Mouse (Mus musculus): ENCODE results near the gene Hnrnpab. TPM values are rescaled to one million over a fixed set of nuclear protein-coding genes. Genes with fewer than 3 reads are reported as not detected.

The Hnrnpab gene
- polyA plus RNA-seq, 1 experiment from 2014 or later = 421 TPM

- H3K27me3 ChIP-seq = no peaks in the 10 kb centered on the region
- H3K9ac ChIP-seq = peak overlapping the region; percentile 81
- peak overlapping the region; percentile 89 for H3K4me2 ChIP-seq
- peaks cover 29% of the 10 kb centered on the region for H3K4me1 ChIP-seq (replicated peaks)
- peak overlapping the region; percentile 66 for H3K4me3 ChIP-seq
- whole genome bisulfite sequencing = 13% methylated on average over 9 of the region's 9 CpGs
- peaks cover 32% of the 10 kb centered on the region for H3K36me3 ChIP-seq
- peak overlapping the region; percentile 96 for H3K27ac ChIP-seq (replicated peaks)
- H3K9me3 ChIP-seq = no peaks in the 10 kb centered on the region
- ATAC-seq (ENCODE audit: low read depth) = peak; percentile 51
Observed at GRCm38 (mm10) chr11:51584057-51584430, 22.6 kb downstream of the Hnrnpab start.

- H3K4me3 ChIP-seq = no peak overlapping the region
- H3K9me3 ChIP-seq = no peaks in the 10 kb centered on the region
- no peak overlapping the region for H3K4me2 ChIP-seq
- peaks cover 18% of the 10 kb centered on the region for H3K36me3 ChIP-seq
- no peaks in the 10 kb centered on the region for H3K27me3 ChIP-seq
- H3K9ac ChIP-seq = no peak overlapping the region
- WGBS = 25% methylated on average over 8 of the region's 8 CpGs
- peaks cover 29% of the 10 kb centered on the region for H3K4me1 ChIP-seq (replicated peaks)
- H3K27ac ChIP-seq (replicated peaks) = no peak overlapping the region
- no peak for ATAC-seq (ENCODE audit: low read depth)
Observed at GRCm38 (mm10) chr11:51582713-51583112, 23.9 kb downstream of the Hnrnpab start.

DNA sequence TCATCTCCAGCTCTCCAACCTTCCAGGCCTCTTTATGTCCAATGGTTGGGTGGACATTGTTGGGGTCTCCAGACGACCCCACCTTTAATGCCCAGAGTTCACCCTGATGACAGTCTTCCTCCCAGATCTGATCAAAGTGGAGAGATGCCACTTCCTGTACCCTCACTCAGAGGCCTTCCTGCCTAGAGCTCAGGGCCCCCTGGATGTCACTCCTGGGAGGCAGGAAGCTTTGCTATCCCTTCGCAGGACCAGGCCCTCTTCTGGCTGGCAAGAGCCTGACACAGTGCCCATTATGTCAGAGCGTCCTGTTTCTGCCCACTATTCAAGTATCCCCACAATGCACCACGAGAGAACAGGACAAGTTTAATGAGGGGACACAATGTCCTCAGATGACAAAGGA lies 27.6 kb downstream of the Hnrnpab start:
- Histone ChIP-seq H3K4me3 (no peak overlapping the region), H3K9ac (no peak overlapping the region)
- WGBS = 73% methylated on average over 4 of the region's 4 CpGs

DNA sequence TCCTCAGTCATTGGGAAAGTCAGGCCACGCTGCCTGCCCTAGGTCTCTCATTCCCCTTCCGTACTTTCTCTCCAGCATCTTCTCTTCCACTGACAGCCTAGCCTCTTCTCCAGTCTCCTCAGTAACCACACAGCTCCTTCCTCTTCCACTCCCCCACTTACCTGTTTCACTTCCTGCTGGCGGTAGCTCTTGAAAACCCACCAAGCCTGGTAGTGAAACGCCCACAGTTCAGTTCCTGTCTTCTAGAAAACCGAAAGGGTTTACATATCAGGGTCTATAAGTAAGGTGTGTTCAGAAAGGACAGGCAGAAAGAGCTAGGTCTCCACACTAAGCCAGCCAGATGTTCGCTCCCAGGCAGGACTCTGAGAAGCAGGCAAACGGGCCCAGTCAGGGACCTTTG lies 29.1 kb downstream of the Hnrnpab start:
- Histone ChIP-seq H3K4me3 (no peak overlapping the region), H3K27ac (replicated peaks) (no peak overlapping the region), H3K9ac (no peak overlapping the region), H3K27me3 (no peaks in the 10 kb centered on the region), H3K4me1 (replicated peaks) (peaks cover 11% of the 10 kb centered on the region), H3K4me2 (no peak overlapping the region), H3K9me3 (no peaks in the 10 kb centered on the region), H3K36me3 (no peaks in the 10 kb centered on the region)
- no peak for ATAC-seq (ENCODE audit: low read depth)
- WGBS = 87% methylated on average over 7 of the region's 7 CpGs

More for the DNA sequence above, 27.6 kb downstream of the Hnrnpab start:
- H3K27ac ChIP-seq (replicated peaks) = no peak overlapping the region
- no peak for ATAC-seq (ENCODE audit: low read depth)
- peaks cover 19% of the 10 kb centered on the region for H3K4me1 ChIP-seq (replicated peaks)
- H3K36me3 ChIP-seq = no peaks in the 10 kb centered on the region
- no peaks in the 10 kb centered on the region for H3K9me3 ChIP-seq
- H3K4me2 ChIP-seq = no peak overlapping the region
- H3K27me3 ChIP-seq = no peaks in the 10 kb centered on the region

GRCm38 (mm10) chr11:51576454-51576853 lies 30.2 kb downstream of the Hnrnpab start:
- H3K4me1 ChIP-seq (replicated peaks) = peaks cover 15% of the 10 kb centered on the region
- ATAC-seq (ENCODE audit: low read depth) = no peak
- no peaks in the 10 kb centered on the region for H3K36me3 ChIP-seq
- H3K4me2 ChIP-seq = no peak overlapping the region
- H3K27me3 ChIP-seq = no peaks in the 10 kb centered on the region
- no peak overlapping the region for H3K4me3 ChIP-seq
- no peak overlapping the region; the same call in 1 of the 2 replicates for H3K9ac ChIP-seq
- no peaks in the 10 kb centered on the region for H3K9me3 ChIP-seq
- no peak overlapping the region for H3K27ac ChIP-seq (replicated peaks)
- WGBS = 60% methylated on average over 4 of the region's 4 CpGs

GRCm38 (mm10) chr11:51568801-51569200 lies 37.8 kb downstream of the Hnrnpab start:
- Histone ChIP-seq H3K4me2 (no peak overlapping the region), H3K4me3 (no peak overlapping the region), H3K27ac (replicated peaks) (no peak overlapping the region), H3K27me3 (no peaks in the 10 kb centered on the region), H3K9me3 (0 out of 2 replicates have a peak, but pooled peaks cover 4% of the 10 kb centered on the region), H3K9ac (no peak overlapping the region), H3K4me1 (replicated peaks) (0 out of 2 replicates have a peak, but pooled peaks cover 4% of the 10 kb centered on the region), H3K36me3 (no peaks in the 10 kb centered on the region)
- ATAC-seq (ENCODE audit: low read depth) = no peak
- 91% methylated on average over 4 of the region's 4 CpGs for WGBS

DNA sequence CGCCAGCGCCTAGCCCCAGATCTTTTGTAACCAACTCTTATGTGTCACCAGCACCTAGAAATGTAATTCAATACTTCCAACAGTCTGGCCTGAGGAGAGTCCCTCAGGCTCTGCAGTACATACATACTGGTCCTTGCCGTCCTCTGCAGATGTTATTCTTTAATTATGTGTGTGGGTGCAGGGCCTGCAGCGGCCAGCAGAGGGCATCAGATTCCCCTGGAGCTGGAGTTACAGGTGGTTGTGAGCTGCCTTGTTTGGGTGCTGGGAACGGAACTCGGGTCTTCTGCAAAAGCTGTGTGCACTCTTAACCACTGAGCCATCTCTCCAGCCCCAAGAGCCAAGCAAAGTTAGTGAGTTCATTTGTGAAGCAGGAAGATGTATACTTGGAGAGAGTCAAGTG lies 40.7 kb downstream of the Hnrnpab start:
- Histone ChIP-seq H3K4me2 (no peak overlapping the region), H3K9ac (no peak overlapping the region), H3K9me3 (0 out of 2 replicates have a peak, but pooled peaks cover 4% of the 10 kb centered on the region), H3K4me1 (replicated peaks) (no peaks in the 10 kb centered on the region), H3K27me3 (no peaks in the 10 kb centered on the region), H3K4me3 (no peak overlapping the region), H3K36me3 (no peaks in the 10 kb centered on the region), H3K27ac (replicated peaks) (no peak overlapping the region)
- ATAC-seq (ENCODE audit: low read depth) = no peak
- 88% methylated on average over 6 of the region's 6 CpGs for WGBS

DNA sequence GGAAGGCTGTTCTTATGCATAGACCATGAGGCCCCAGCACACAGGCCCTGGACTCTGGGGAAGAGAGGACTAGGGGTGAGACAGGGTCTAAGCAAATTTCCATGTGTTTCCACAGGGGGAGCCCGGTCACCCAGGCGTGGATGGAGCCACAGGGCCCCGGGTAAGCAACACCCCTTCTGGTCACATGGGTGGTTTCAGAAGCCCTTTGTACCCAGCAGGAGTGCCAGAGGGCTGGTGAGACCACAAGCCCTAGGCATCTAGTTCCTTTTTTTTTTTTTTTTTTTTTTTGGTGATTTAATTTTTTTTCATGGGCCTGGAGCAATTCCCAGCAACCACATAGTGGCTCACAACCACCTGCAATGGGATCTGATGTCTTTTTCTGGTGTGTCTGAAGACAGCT lies 41.6 kb downstream of the Hnrnpab start:
- ATAC-seq (ENCODE audit: low read depth) = no peak
- Histone ChIP-seq H3K9me3 (0 out of 2 replicates have a peak, but pooled peaks cover 4% of the 10 kb centered on the region), H3K9ac (no peak overlapping the region), H3K36me3 (no peaks in the 10 kb centered on the region), H3K27me3 (no peaks in the 10 kb centered on the region), H3K4me1 (replicated peaks) (no peaks in the 10 kb centered on the region), H3K4me2 (no peak overlapping the region), H3K4me3 (no peak overlapping the region), H3K27ac (replicated peaks) (no peak overlapping the region)
- 46% methylated on average over 3 of the region's 3 CpGs for WGBS

DNA sequence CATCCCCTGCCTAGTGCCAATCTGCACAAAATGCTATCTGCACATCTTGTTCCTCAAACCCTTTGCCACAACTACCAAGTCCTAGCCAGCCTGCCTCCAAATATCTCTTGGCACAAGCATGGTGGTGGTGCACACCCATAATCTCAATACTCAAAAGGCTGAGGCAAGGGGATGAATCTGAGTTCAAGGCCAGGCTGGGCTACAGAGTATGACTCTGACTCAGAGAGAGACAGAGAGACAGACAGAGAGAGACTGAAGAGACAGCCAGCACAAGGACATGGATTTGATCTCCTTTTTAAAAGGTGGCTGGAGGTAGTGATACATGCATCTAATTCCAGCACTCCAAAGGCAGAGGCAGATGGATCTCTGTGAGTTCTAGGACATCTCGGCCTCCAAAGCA lies 43.4 kb downstream of the Hnrnpab start:
- WGBS = 87% methylated on average over 1 of the region's 1 CpGs
- Histone ChIP-seq H3K27ac (replicated peaks) (no peak overlapping the region), H3K4me1 (replicated peaks) (no peaks in the 10 kb centered on the region), H3K4me3 (no peak overlapping the region), H3K27me3 (no peaks in the 10 kb centered on the region), H3K4me2 (no peak overlapping the region), H3K9ac (no peak overlapping the region), H3K9me3 (0 out of 2 replicates have a peak, but pooled peaks cover 4% of the 10 kb centered on the region), H3K36me3 (no peaks in the 10 kb centered on the region)
- no peak for ATAC-seq (ENCODE audit: low read depth)

DNA sequence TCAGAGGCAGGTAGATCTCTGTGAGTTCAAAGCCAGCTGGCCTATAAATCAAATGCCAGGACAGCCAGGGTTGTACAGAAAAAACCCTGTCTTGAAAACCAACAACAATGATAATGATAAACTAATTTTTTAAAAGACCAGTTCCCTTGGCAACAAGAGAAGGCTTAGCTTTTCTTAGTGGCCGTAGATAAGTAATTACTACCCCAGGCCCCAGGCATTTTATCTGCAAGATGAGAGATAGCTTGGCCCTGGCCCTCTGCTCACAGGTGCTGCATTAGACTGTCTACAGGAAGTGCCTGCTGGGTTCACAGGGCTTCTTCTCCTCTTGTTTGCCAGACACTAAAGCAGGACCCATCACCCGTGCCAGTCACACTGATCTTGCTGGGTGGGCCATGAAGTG lies 51.6 kb downstream of the Hnrnpab start:
- Histone ChIP-seq H3K27ac (replicated peaks) (no peak overlapping the region), H3K4me2 (no peak overlapping the region), H3K36me3 (no peaks in the 10 kb centered on the region), H3K27me3 (no peaks in the 10 kb centered on the region), H3K4me3 (no peak overlapping the region), H3K4me1 (replicated peaks) (0 out of 2 replicates have a peak, but pooled peaks cover 13% of the 10 kb centered on the region), H3K9ac (no peak overlapping the region), H3K9me3 (no peaks in the 10 kb centered on the region)
- WGBS = 54% methylated on average over 2 of the region's 2 CpGs
- ATAC-seq (ENCODE audit: low read depth) = no peak

DNA sequence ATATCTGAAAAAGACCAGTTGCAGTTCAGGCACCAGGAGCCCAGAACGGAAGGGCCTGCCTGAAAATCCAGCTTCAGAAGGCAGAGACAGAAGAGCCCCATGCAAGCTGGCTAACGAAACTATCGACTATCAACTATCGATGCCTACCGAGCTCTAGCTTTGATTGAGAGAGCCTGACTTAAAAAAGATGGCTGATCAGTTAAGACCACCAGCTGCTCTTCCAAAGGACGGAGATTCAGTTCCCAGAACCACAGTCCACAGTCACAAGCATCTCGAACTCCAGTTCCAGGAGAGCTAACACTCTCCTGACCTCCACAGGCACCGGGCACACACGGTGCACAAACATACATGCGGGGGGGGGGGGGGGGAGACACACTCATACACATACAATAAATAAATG lies 52.1 kb downstream of the Hnrnpab start:
- Histone ChIP-seq H3K9me3 (no peaks in the 10 kb centered on the region), H3K27ac (replicated peaks) (no peak overlapping the region), H3K4me2 (0 out of 2 replicates have a peak overlapping the region, but pooled peaks have one; percentile 16), H3K4me3 (0 out of 2 replicates have a peak overlapping the region, but pooled peaks have one; percentile 10), H3K9ac (no peak overlapping the region), H3K36me3 (no peaks in the 10 kb centered on the region), H3K4me1 (replicated peaks) (0 out of 2 replicates have a peak, but pooled peaks cover 13% of the 10 kb centered on the region), H3K27me3 (no peaks in the 10 kb centered on the region)
- no peak for ATAC-seq (ENCODE audit: low read depth)
- WGBS = 70% methylated on average over 10 of the region's 10 CpGs

- Histone ChIP-seq H3K27me3 (no peaks in the 10 kb centered on the region), H3K9me3 (no peaks in the 10 kb centered on the region), H3K9ac (no peak overlapping the region), H3K4me2 (no peak overlapping the region), H3K36me3 (no peaks in the 10 kb centered on the region), H3K4me3 (no peak overlapping the region), H3K27ac (replicated peaks) (no peak overlapping the region), H3K4me1 (replicated peaks) (0 out of 2 replicates have a peak, but pooled peaks cover 13% of the 10 kb centered on the region)
- 51% methylated on average over 3 of the region's 3 CpGs for WGBS
- ATAC-seq (ENCODE audit: low read depth) = no peak
Observed at GRCm38 (mm10) chr11:51552091-51552490, 54.6 kb downstream of the Hnrnpab start.

DNA sequence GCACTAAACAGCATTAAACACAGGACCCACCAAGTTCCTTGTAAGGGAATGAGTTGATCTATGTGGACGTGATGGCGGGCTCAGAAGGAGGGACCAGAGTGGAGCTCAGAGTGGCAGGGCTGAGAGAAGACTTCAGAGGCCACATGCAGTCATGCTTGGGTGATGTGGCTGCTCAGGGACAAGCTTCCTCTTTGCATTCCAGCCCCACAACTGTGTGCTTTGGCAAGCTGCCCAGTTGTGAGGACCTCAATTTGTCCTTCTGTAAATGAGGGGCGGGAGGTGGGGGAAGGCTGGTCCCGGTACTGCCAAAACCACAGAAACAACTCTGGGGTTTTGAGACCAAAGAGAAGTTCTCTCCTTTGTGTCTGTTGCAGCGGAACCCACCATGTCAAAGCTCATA lies 55.4 kb downstream of the Hnrnpab start:
- H3K4me3 ChIP-seq = no peak overlapping the region
- no peak overlapping the region for H3K4me2 ChIP-seq
- 0 out of 2 replicates have a peak, but pooled peaks cover 13% of the 10 kb centered on the region for H3K4me1 ChIP-seq (replicated peaks)
- no peak for ATAC-seq (ENCODE audit: low read depth)
- H3K9ac ChIP-seq = no peak overlapping the region
- WGBS = 70% methylated on average over 5 of the region's 5 CpGs
- no peaks in the 10 kb centered on the region for H3K36me3 ChIP-seq
- H3K9me3 ChIP-seq = no peaks in the 10 kb centered on the region
- H3K27me3 ChIP-seq = no peaks in the 10 kb centered on the region
- H3K27ac ChIP-seq (replicated peaks) = no peak overlapping the region
